Mouse (Mus musculus) cerebellum, adult 2 months (tissue): Measurements from ENCODE around the gene Adgre5.

Source experiments
- CTCF ChIP-seq: fragments of 200-500 bp; IDR thresholded peaks from 2 replicates; pipeline ENCODE4 v1.5.1; 2011; ENCODE audit warnings: low read depth, mild to moderate bottlenecking, control low read depth, low read length, moderate library complexity, borderline replicate concordance; ENCODE audit not compliant: insufficient read depth
- POLR2A ChIP-seq: fragments of 200-500 bp; IDR thresholded peaks from 2 replicates; pipeline ENCODE4 v1.6.1; 2011; ENCODE audit warnings: low read length, control low read depth, borderline replicate concordance; ENCODE audit not compliant: insufficient read depth

DNA sequence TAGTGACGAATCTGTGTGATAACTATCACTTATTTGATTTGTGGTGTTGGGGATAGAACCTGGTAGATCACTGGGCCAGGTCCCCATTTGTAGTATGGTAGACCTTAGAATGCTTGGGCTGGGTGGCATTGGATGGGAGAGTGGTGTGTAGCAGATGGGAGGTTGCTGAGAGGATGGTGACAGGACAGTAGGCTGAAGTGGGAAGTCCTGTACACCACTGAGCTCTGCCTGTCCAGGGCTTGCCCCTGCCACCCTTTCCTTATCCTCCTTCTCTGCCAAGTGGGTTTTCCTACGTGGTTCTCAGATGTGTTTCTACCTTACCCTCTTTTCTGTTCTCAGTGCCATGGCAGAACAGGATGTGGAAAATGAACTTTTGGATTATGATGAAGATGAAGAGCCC, 22.1 kb downstream of the Adgre5 start:
- no peak for TF ChIP-seq CTCF
- no peak for TF ChIP-seq POLR2A
